Mouse (Mus musculus): ENCODE measurements around the gene Stk4. TPM values are rescaled to one million over a fixed set of nuclear protein-coding genes. Genes with fewer than 3 reads are reported as not detected.

The Stk4 gene
- polyA plus RNA-seq, 1 experiment from 2014 or later, result 26.5 TPM

DNA sequence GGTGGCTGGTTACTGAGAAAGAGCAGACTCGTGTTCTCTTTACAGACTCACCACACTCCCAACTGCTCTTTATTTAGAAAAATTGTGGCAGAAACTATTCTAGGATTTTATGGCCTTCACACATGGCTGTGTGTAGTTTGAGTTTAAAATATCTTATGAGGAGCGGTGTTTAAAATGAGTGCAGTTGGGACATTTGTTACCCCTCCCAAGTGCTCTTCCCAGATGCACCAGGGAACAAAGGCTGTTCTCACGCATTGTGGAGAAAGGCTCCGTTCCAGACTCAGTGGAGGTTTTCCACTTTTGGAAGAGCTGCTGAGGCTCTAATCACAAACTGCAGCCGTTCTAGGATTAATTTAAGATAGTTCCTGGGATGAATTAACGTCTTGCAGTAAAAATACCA is 67.6 kb downstream of the Stk4 start:
- Histone ChIP-seq H3K27me3 (ENCODE audit: control insufficient read depth, insufficient read depth, low read length) (no peaks in the 10 kb centered on the region), H3K36me3 (replicated peaks; ENCODE audit: control insufficient read depth, insufficient read depth, low read depth, low read length) (no peaks in the 10 kb centered on the region), H3K4me2 (ENCODE audit: low read depth, low read length) (no peak overlapping the region), H3K9ac (replicated peaks; ENCODE audit: low read length) (no peak overlapping the region), H3K4me3 (ENCODE audit: low read depth, low read length) (no peak overlapping the region), H3K4me1 (ENCODE audit: control insufficient read depth, insufficient read depth, low read length) (no peaks in the 10 kb centered on the region), H3K9me3 (replicated peaks; ENCODE audit: control insufficient read depth, low read length) (no peaks in the 10 kb centered on the region), H3K27ac (replicated peaks; ENCODE audit: low read depth, low read length) (no peak overlapping the region)
- 69% methylated on average over 6 of the region's 6 CpGs for WGBS
- ATAC-seq (replicated peaks; ENCODE audit: insufficient number of reproducible peaks, low FRiP score, low TSS enrichment, low read depth) (no peak), DNase-seq (ENCODE audit: low spot score) (no peak)

DNA sequence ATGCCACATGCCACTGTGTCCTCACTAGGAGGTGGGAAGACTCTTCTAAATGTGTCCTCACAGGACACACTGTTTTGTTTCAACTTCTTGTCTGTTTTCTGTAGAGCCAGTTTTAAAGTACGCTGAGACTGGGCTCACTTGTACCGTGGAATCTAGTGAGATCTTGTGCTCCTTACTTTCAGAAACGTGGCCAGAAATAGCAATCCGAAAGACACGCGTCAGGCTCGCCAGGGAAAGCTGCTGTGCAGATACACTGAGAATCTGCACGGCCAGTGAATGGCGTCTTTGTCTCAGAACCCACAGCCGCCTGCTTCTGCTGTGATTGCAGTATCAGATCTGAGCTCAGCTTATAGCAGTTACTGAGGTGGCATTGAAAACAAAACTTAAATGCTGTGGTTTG is 71.9 kb downstream of the Stk4 start:
- Histone ChIP-seq H3K4me3 (ENCODE audit: low read depth, low read length) (no peak overlapping the region), H3K36me3 (replicated peaks; ENCODE audit: control insufficient read depth, insufficient read depth, low read depth, low read length) (no peaks in the 10 kb centered on the region), H3K4me1 (ENCODE audit: control insufficient read depth, insufficient read depth, low read length) (no peaks in the 10 kb centered on the region), H3K4me2 (ENCODE audit: low read depth, low read length) (no peak overlapping the region), H3K27ac (replicated peaks; ENCODE audit: low read depth, low read length) (peak overlapping the region; percentile 57), H3K27me3 (ENCODE audit: control insufficient read depth, insufficient read depth, low read length) (no peaks in the 10 kb centered on the region), H3K9ac (replicated peaks; ENCODE audit: low read length) (no peak overlapping the region; the same call in 1 of the 2 replicates), H3K9me3 (replicated peaks; ENCODE audit: control insufficient read depth, low read length) (no peaks in the 10 kb centered on the region)
- ATAC-seq (replicated peaks; ENCODE audit: insufficient number of reproducible peaks, low FRiP score, low TSS enrichment, low read depth) (no peak), DNase-seq (ENCODE audit: low spot score) (peak; percentile 47)
- 33% methylated on average over 10 of the region's 10 CpGs for WGBS

DNA sequence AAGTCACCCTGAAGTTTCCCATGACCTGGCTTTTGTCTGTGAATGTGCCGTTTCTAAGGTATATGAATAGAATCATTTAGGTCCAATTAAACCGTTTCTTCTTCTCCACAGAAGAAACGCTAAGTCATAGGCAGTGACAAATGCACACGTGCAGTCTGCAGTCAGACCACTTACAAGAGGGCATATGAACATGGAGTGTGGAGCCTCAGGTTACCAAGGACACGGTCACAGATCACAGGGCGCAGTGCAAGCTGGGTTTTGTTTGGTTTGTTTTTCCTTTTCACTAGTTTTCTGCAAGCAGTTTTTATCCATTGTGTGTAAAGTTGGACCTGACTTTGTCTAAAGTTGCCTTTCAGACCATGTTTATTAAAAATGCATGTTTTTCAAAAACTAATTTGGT is 73.9 kb downstream of the Stk4 start:
- ATAC-seq (replicated peaks; ENCODE audit: insufficient number of reproducible peaks, low FRiP score, low TSS enrichment, low read depth), result no peak

GRCm38 (mm10) chr2:164144541-164144940 is 74.4 kb downstream of the Stk4 start:
- Histone ChIP-seq H3K9ac (replicated peaks; ENCODE audit: low read length) (no peak overlapping the region), H3K4me3 (ENCODE audit: low read depth, low read length) (no peak overlapping the region)
- WGBS, result 81% methylated on average over 10 of the region's 10 CpGs

More for the DNA sequence above, 73.9 kb downstream of the Stk4 start:
- Histone ChIP-seq H3K4me3 (ENCODE audit: low read depth, low read length) (no peak overlapping the region), H3K4me1 (ENCODE audit: control insufficient read depth, insufficient read depth, low read length) (no peaks in the 10 kb centered on the region), H3K36me3 (replicated peaks; ENCODE audit: control insufficient read depth, insufficient read depth, low read depth, low read length) (no peaks in the 10 kb centered on the region), H3K27ac (replicated peaks; ENCODE audit: low read depth, low read length) (no peak overlapping the region), H3K27me3 (ENCODE audit: control insufficient read depth, insufficient read depth, low read length) (no peaks in the 10 kb centered on the region), H3K9ac (replicated peaks; ENCODE audit: low read length) (no peak overlapping the region), H3K9me3 (replicated peaks; ENCODE audit: control insufficient read depth, low read length) (no peaks in the 10 kb centered on the region), H3K4me2 (ENCODE audit: low read depth, low read length) (no peak overlapping the region)
- WGBS, result 77% methylated on average over 6 of the region's 6 CpGs
- DNase-seq (ENCODE audit: low spot score), result no peak

DNA sequence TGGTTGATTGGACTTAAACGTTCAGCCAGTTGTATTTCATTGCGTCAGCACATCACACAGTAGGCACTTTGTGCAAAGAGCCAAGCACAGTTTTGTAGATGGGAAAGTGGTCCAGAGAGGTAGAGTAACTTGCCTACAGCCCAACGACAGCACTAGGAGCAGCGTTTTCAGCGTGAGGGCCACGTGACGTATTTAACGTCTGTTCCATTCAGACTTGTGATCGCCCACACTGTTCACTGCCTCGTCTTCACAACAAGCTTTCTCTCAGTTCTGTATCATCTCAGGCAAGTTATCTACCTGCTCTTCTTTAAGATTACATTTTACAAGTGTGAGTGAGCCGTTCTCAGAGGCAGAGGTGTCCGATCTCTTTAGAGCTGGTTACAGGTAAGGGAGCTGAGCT is 76.4 kb downstream of the Stk4 start:
- H3K27me3 ChIP-seq (ENCODE audit: control insufficient read depth, insufficient read depth, low read length), result no peaks in the 10 kb centered on the region
- no peaks in the 10 kb centered on the region for H3K4me1 ChIP-seq (ENCODE audit: control insufficient read depth, insufficient read depth, low read length)
- no peak overlapping the region for H3K27ac ChIP-seq (replicated peaks; ENCODE audit: low read depth, low read length)
- H3K9ac ChIP-seq (replicated peaks; ENCODE audit: low read length), result no peak overlapping the region
- H3K36me3 ChIP-seq (replicated peaks; ENCODE audit: control insufficient read depth, insufficient read depth, low read depth, low read length), result no peaks in the 10 kb centered on the region
- WGBS, result 95% methylated on average over 12 of the region's 12 CpGs
- H3K4me2 ChIP-seq (ENCODE audit: low read depth, low read length), result no peak overlapping the region
- ATAC-seq (replicated peaks; ENCODE audit: insufficient number of reproducible peaks, low FRiP score, low TSS enrichment, low read depth) (no peak), DNase-seq (ENCODE audit: low spot score) (no peak)
- H3K9me3 ChIP-seq (replicated peaks; ENCODE audit: control insufficient read depth, low read length), result no peaks in the 10 kb centered on the region
- H3K4me3 ChIP-seq (ENCODE audit: low read depth, low read length), result no peak overlapping the region

More at GRCm38 (mm10) chr2:164144541-164144940, 74.4 kb downstream of the Stk4 start:
- DNase-seq (ENCODE audit: low spot score), result no peak
- Histone ChIP-seq H3K27me3 (ENCODE audit: control insufficient read depth, insufficient read depth, low read length) (no peaks in the 10 kb centered on the region), H3K9me3 (replicated peaks; ENCODE audit: control insufficient read depth, low read length) (no peaks in the 10 kb centered on the region), H3K27ac (replicated peaks; ENCODE audit: low read depth, low read length) (no peak overlapping the region), H3K36me3 (replicated peaks; ENCODE audit: control insufficient read depth, insufficient read depth, low read depth, low read length) (no peaks in the 10 kb centered on the region), H3K4me1 (ENCODE audit: control insufficient read depth, insufficient read depth, low read length) (no peaks in the 10 kb centered on the region), H3K4me2 (ENCODE audit: low read depth, low read length) (no peak overlapping the region)
- ATAC-seq (replicated peaks; ENCODE audit: insufficient number of reproducible peaks, low FRiP score, low TSS enrichment, low read depth), result no peak

DNA sequence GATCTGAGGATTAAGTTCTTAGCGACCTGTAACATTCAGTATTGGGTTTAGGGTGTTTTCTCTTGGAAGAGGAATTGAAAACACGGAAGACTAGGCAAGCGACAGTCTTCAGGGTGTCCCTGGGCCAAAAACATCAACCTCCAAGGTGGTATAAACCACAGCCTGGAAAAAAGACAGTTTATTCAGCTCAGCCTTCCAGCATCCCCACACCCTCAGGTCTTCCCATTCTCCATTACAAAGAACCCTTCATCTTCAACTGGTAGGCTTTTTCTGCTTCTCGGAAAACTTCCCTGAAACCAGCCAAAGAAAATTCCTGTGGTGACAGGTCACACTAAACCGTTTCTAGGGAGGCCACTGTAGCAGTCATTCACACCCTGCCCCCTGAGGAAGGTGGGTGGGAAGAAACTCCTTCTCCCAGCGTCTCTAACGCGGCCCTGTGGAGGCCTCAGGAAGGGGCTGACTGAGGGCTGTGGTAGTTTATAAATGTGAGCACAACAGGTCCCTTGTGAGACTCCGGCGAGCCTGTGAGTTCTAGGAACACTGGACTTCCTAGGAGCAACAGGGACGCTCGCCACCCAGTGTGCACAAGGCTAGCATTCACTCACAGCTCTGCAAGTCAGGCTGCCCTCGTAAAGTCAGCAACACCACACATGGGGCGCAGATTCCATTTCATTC is 80.1 kb downstream of the Stk4 start:
- Histone ChIP-seq H3K27ac (replicated peaks; ENCODE audit: low read depth, low read length) (no peak overlapping the region), H3K4me1 (ENCODE audit: control insufficient read depth, insufficient read depth, low read length) (no peaks in the 10 kb centered on the region), H3K9me3 (replicated peaks; ENCODE audit: control insufficient read depth, low read length) (no peaks in the 10 kb centered on the region), H3K9ac (replicated peaks; ENCODE audit: low read length) (peak overlapping the region; percentile 5; the same call in 1 of the 2 replicates), H3K27me3 (ENCODE audit: control insufficient read depth, insufficient read depth, low read length) (no peaks in the 10 kb centered on the region), H3K4me3 (ENCODE audit: low read depth, low read length) (no peak overlapping the region), H3K4me2 (ENCODE audit: low read depth, low read length) (no peak overlapping the region), H3K36me3 (replicated peaks; ENCODE audit: control insufficient read depth, insufficient read depth, low read depth, low read length) (no peaks in the 10 kb centered on the region)
- WGBS, result 33% methylated on average over 14 of the region's 14 CpGs
- DNase-seq (ENCODE audit: low spot score) (no peak), ATAC-seq (replicated peaks; ENCODE audit: insufficient number of reproducible peaks, low FRiP score, low TSS enrichment, low read depth) (no peak)

DNA sequence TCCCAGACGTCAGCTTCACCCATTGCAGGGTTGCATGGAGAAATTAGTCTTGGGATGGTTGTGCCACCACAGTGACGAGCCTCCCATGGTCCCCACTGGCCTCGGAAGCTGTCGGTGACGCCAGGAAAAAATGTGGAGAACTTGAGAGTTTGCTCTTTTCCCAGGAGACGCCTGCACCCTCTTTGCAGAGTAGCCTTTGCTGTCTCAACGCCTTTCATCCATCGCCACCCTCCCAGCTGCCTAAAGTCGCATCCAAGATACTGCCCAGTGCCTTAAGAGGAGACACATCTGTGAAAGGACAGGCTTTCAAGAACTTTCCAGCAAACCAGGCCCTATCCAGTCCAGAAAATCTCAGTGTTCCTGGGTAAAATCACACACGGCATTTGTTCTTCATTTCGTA is 82.2 kb downstream of the Stk4 start:
- 93% methylated on average over 11 of the region's 11 CpGs for WGBS
- DNase-seq (ENCODE audit: low spot score) (no peak), ATAC-seq (replicated peaks; ENCODE audit: insufficient number of reproducible peaks, low FRiP score, low TSS enrichment, low read depth) (no peak)
- Histone ChIP-seq H3K9me3 (replicated peaks; ENCODE audit: control insufficient read depth, low read length) (no peaks in the 10 kb centered on the region), H3K4me3 (ENCODE audit: low read depth, low read length) (no peak overlapping the region), H3K27ac (replicated peaks; ENCODE audit: low read depth, low read length) (no peak overlapping the region), H3K27me3 (ENCODE audit: control insufficient read depth, insufficient read depth, low read length) (no peaks in the 10 kb centered on the region), H3K4me1 (ENCODE audit: control insufficient read depth, insufficient read depth, low read length) (no peaks in the 10 kb centered on the region), H3K4me2 (ENCODE audit: low read depth, low read length) (no peak overlapping the region), H3K36me3 (replicated peaks; ENCODE audit: control insufficient read depth, insufficient read depth, low read depth, low read length) (no peaks in the 10 kb centered on the region), H3K9ac (replicated peaks; ENCODE audit: low read length) (no peak overlapping the region)

GRCm38 (mm10) chr2:164154007-164154406 is 83.9 kb downstream of the Stk4 start:
- H3K4me1 ChIP-seq (ENCODE audit: control insufficient read depth, insufficient read depth, low read length), result no peaks in the 10 kb centered on the region
- H3K27me3 ChIP-seq (ENCODE audit: control insufficient read depth, insufficient read depth, low read length), result no peaks in the 10 kb centered on the region
- 90% methylated on average over 10 of the region's 10 CpGs for whole genome bisulfite sequencing
- no peak overlapping the region for H3K9ac ChIP-seq (replicated peaks; ENCODE audit: low read length)
- no peak overlapping the region for H3K4me3 ChIP-seq (ENCODE audit: low read depth, low read length)
- H3K4me2 ChIP-seq (ENCODE audit: low read depth, low read length), result no peak overlapping the region
- H3K36me3 ChIP-seq (replicated peaks; ENCODE audit: control insufficient read depth, insufficient read depth, low read depth, low read length), result no peaks in the 10 kb centered on the region
- H3K27ac ChIP-seq (replicated peaks; ENCODE audit: low read depth, low read length), result no peak overlapping the region
- H3K9me3 ChIP-seq (replicated peaks; ENCODE audit: control insufficient read depth, low read length), result no peaks in the 10 kb centered on the region
- DNase-seq (ENCODE audit: low spot score) (no peak), ATAC-seq (replicated peaks; ENCODE audit: insufficient number of reproducible peaks, low FRiP score, low TSS enrichment, low read depth) (no peak)

All from embryonic facial prominence, embryonic 11.5 days (tissue).